Mouse (Mus musculus): ENCODE results near the gene Tom1l2.

DNA sequence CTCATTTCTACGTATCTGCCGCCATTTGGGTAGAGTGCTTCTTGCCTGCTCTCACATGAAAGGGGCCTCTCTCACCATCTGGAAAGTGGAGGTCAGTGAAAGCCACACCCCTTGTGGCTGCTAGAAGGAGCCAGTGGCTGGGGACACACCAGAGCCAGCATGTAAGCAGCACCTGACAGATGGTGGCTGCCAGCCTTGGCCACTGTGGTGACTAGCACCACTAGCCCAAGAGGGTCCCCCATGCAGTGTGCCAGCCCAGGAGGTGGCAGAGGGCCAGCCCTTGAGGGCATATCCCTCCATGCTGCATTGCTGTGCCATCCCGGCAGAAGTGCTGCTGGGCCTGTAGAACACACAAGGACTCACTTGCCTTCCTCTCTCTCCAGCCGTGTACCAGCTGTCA lies 159.1 kb downstream of the Tom1l2 start:
- no peak for TF ChIP-seq CTCF (IDR thresholded peaks at IDR 0.05; ENCODE audit: control insufficient read depth, insufficient read depth, insufficient replicate concordance, low read depth, low read length)
- no peak for TF ChIP-seq POLR2A (IDR thresholded peaks at IDR 0.05; ENCODE audit: control insufficient read depth, low read depth, low read length)

All from testis, adult 2 months (tissue).